Mouse (Mus musculus) G1E (cell line): ENCODE data around the gene Bex6. TPM values are rescaled to one million over a fixed set of nuclear protein-coding genes. Genes with fewer than 3 reads are reported as not detected.
A peak's percentile ranks its signal among the peaks of the same experiment; 100 is the strongest.

ENCODE experiments used
- ATAC-seq: 2 replicates; pipeline ENCODE4 v1.8.0; 2016; ENCODE audit warnings: mild to moderate bottlenecking; ENCODE audit not compliant: insufficient number of reproducible peaks, poor library complexity, low FRiP score, severe bottlenecking; ENCODE audit errors: extremely low read depth
- DNase-seq: peaks from one replicate; pipeline ENCODE4 v3.0.0; 2012; ENCODE audit warnings: low spot score
- H3K27me3 ChIP-seq: 2 replicates; pipeline ENCODE4 v1.6.1; 2012; ENCODE audit warnings: mild to moderate bottlenecking, low read length, inconsistent platforms; ENCODE audit not compliant: insufficient read depth
- H3K36me3 ChIP-seq: replicated peaks from 2 replicates; pipeline ENCODE3; 2012; ENCODE audit warnings: mild to moderate bottlenecking, inconsistent platforms
- H3K4me1 ChIP-seq: 2 replicates; pipeline ENCODE4 v1.6.1; 2012; ENCODE audit warnings: low read depth, low read length, inconsistent platforms, mixed read lengths; ENCODE audit not compliant: insufficient read depth
- H3K4me3 ChIP-seq: 2 replicates; pipeline ENCODE4 v1.5.1; 2012; ENCODE audit warnings: low read depth, mild to moderate bottlenecking, inconsistent platforms, low read length, moderate library complexity, mixed read lengths
- H3K9me3 ChIP-seq: replicated peaks from 2 replicates; pipeline ENCODE4 v1.6.1; 2012; ENCODE audit warnings: inconsistent platforms
- CTCF ChIP-seq: IDR thresholded peaks from 2 replicates; pipeline ENCODE4 v1.5.1; 2012; ENCODE audit warnings: low read depth, low read length, inconsistent platforms, mixed read lengths
- GATA1 ChIP-seq: IDR thresholded peaks from 2 replicates; pipeline ENCODE4 v1.6.1; 2012; ENCODE audit warnings: borderline replicate concordance, low read length, inconsistent platforms, mixed read lengths
- GATA2 ChIP-seq: IDR thresholded peaks from 2 replicates; pipeline ENCODE4 v1.6.1; 2012; ENCODE audit warnings: low read depth, low read length, inconsistent platforms, borderline replicate concordance
- POLR2AphosphoS5 ChIP-seq: IDR thresholded peaks from 2 replicates; pipeline ENCODE4 v1.6.1; 2012; ENCODE audit warnings: low read depth, low read length, inconsistent platforms; ENCODE audit not compliant: insufficient replicate concordance
- TAL1 ChIP-seq: conservative IDR thresholded peaks from 2 replicates; pipeline ENCODE4 v1.6.1; 2012; ENCODE audit warnings: low read depth, low read length, inconsistent platforms, mixed read lengths
- polyA plus RNA-seq: library from polyadenylated mRNA; stranded (reverse); fragments of >175 nt; gene quantifications from 2 replicates; pipeline ENCODE4 v1.2.3, GENCODE M21; 2012
- total RNA-seq, 2 experiments: library from RNA; stranded (forward) in 1 of 2; stranded (reverse) in 1 of 2; fragments of 200-1000 nt in 1 of 2; fragments of >200 nt in 1 of 2; fragmentation: Nextera tagmentation in 1 of 2; gene quantifications; 2 replicates each; pipeline ENCODE4 v1.2.3; 2014 to 2017

Bex6 gene
- total and polyA plus RNA-seq, 3 experiments = not detected

DNA sequence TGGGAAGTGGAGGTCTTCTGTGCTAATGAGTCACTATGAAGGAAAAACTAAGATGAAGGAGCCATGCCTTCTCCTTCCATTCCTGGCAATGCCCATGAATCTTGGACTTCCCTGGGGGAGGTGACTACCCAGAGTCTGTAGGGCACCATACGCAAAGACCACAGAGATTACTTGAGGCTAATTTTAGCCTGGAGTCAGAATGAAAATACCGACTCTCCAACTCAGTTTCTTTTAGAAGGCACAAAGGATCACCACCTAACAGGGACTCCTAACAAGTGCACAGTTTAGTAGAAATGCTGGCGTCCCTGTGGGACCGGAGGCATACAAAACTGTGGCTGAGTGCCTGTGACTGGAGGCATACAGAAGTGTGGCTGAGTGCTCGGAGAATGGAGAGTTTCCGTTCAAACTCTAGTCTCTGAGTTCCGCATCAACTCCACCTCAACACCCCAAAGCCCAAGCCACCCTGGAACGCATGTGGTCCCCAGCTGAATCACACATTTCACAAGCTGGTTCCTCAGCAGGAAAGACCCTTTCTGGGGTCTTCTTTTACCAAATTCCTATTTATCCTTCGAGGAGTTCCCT is 18.8 kb upstream of the Bex6 start:
- Histone ChIP-seq H3K4me1 (peaks cover 65% of the 10 kb centered on the region), H3K4me3 (no peak overlapping the region), H3K36me3 (peaks cover 66% of the 10 kb centered on the region), H3K27me3 (no peaks in the 10 kb centered on the region), H3K9me3 (no peaks in the 10 kb centered on the region)
- ATAC-seq (no peak), DNase-seq (no peak)
- TF ChIP-seq TAL1 (no peak), CTCF (no peak), GATA1 (no peak), GATA2 (no peak), POLR2AphosphoS5 (no peak)

DNA sequence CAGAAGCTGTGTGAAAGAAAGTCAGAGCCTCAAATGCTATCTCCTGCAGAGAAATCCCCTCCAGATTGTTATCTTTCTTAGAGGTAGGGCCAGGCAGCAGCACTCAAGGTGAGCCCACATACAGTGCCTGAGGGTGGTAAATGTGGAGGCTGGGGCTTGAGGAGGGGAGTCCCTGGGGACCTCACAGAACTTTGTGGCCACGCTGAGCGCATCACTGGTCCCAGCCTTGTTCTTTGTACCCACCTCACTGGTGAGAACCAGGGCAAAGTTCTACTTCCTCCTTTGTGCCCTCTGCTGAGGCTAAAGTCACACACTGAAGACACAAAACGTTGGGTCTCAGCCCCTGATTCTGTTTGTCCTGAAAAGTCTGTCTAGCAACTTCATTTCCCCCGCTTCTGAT is 16.2 kb upstream of the Bex6 start:
- ATAC-seq (no peak), DNase-seq (peak; percentile 48)
- Histone ChIP-seq H3K4me3 (peak overlapping the region; percentile 87), H3K36me3 (peaks cover 50% of the 10 kb centered on the region), H3K9me3 (no peaks in the 10 kb centered on the region; the same call in 1 of the 2 replicates), H3K27me3 (no peaks in the 10 kb centered on the region), H3K4me1 (peaks cover 72% of the 10 kb centered on the region)
- TF ChIP-seq TAL1 (no peak), GATA2 (no peak; the same call in 1 of the 2 replicates), GATA1 (no peak), CTCF (no peak), POLR2AphosphoS5 (no peak)

DNA sequence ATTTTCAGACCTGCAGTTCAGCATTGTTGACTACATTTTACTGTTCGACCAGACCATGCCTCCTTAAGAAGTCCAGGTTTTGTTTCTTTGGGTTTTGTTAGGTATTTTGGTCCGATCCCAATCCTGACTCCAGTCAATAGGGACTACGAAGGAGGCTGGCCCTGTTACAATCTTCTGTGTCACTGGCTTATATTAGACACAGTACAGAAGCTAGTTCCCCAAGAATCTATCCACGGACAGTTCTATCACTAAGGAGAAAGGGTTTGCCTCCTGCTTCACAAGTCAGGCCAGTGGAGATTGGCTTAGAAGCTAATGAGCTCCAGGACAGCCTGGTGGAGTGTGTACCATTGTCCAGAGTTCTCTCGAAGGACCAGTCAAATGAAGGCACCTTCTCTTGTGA is 15.7 kb upstream of the Bex6 start:
- TF ChIP-seq POLR2AphosphoS5 (no peak; the same call in 1 of the 2 replicates), GATA2 (no peak), TAL1 (no peak), CTCF (no peak), GATA1 (no peak)
- no peaks in the 10 kb centered on the region for H3K27me3 ChIP-seq
- DNase-seq = no peak
- ATAC-seq = no peak
- peak overlapping the region; percentile 87 for H3K4me3 ChIP-seq
- peaks cover 46% of the 10 kb centered on the region for H3K36me3 ChIP-seq
- no peaks in the 10 kb centered on the region; the same call in 1 of the 2 replicates for H3K9me3 ChIP-seq
- peaks cover 74% of the 10 kb centered on the region for H3K4me1 ChIP-seq

DNA sequence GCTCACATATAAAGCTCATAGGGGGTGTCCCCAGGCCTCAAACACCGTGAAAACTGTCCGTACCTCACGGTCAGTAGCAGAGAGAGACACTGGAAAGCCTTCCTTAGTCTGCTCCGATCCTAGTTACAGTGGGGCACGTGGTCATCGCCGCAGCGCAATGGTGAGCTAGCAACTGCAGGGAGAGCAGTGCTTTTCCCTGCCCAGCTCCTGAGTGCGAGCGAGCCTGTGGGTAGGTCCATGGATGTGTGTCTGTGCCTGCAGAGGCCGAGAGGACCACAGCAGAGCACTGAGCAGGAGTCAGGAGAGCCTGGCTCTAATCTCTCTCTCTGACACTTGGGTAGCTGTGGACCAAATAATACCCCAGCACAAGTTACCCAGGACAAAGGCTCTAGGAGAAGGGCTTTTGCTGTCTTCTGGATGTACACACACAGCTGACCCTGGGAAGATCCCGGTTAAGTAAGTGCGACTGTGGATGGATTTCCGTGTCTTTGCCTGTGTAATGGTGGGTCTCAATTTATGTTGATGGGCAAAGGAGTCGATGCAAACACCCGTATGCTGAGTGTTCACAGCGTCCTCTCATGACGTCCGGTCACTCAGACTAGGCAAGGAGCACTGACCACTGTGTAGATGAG is 15.1 kb upstream of the Bex6 start:
- H3K4me3 ChIP-seq = peak overlapping the region; percentile 87
- ATAC-seq (no peak), DNase-seq (no peak)
- peaks cover 40% of the 10 kb centered on the region for H3K36me3 ChIP-seq
- no peaks in the 10 kb centered on the region; the same call in 1 of the 2 replicates for H3K9me3 ChIP-seq
- H3K27me3 ChIP-seq = no peaks in the 10 kb centered on the region
- TF ChIP-seq GATA2 (no peak), POLR2AphosphoS5 (peak; percentile 67; the same call in 1 of the 2 replicates)
- H3K4me1 ChIP-seq = peaks cover 69% of the 10 kb centered on the region

DNA sequence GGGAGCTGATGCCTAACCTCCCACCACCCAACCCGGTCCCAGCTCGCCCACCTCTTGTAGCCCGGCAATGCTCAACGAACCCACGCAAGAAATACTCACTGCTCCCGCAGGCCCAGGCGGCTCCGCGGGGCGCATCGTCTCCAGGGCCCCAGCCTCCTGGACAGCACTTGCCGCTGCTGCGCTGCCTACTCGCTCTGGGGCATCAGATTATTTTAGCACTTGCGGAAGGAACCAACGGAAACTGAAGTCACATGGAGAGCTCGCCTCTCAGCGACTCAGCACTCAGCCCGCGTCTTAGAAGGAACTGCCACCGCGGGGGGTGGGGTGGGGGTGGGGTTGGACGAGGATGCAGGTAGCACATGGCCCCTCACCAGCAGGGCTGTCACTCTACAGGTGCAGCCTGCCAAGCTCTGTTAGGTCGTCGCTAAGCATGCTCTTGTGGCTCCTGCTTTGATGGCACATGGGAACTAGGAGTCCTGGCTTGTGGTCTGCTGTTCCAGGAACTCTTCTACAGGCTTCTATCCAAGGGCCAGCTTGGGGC is 14.3 kb upstream of the Bex6 start, which contains the start of gene Nrros:
TSS of gene Nrros (minus strand) at position 314 of the 541 bp plus-strand sequence.
- peaks cover 32% of the 10 kb centered on the region for H3K36me3 ChIP-seq
- H3K4me3 ChIP-seq = peak within 1 kb of the TSS; percentile 87
- H3K27me3 ChIP-seq = no peaks in the 10 kb centered on the region
- H3K9me3 ChIP-seq = no peaks in the 10 kb centered on the region; the same call in 1 of the 2 replicates
- TF ChIP-seq TAL1 (no peak), CTCF (no peak), GATA2 (no peak), POLR2AphosphoS5 (no peak), GATA1 (no peak)
- peak; percentile 72 for DNase-seq
- ATAC-seq = peak; percentile 79
- H3K4me1 ChIP-seq = peaks cover 64% of the 10 kb centered on the region

DNA sequence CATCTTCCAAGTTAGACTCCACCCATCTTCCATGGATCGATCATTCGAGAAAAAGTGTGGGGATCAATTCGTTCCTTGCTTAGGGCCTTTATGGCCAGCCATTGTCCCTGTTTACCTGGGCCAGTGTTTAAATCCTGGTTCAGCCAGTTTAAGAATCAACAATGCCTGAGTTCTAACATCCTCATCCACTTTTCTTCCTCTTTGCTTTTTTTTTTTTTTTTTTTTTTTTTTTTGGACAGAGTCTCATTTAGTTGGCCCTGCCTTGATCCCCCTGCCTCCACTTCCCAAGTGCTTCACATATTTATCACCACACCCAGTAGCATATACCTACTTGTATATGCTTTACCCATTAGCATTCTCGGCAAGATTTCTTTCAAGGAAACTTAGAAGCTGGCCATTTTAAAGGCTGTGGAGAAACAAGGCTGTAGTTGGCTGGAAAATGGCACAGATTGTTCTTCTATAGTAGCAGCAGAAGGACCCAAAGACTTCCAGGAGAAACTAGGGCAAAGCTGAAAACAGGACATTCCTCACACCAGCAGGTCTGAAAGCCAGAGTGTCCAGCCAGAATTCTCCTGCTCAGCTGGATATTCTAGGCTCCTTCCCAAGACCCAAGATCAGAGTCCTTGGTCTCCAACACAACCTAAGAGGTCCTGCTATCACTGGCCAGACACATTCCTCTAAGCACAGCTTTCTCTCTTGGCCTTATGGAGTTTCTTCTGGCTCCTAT is 11.6 kb upstream of the Bex6 start:
- no peaks in the 10 kb centered on the region; the same call in 1 of the 2 replicates for H3K9me3 ChIP-seq
- ATAC-seq = no peak

More for the DNA sequence above, 11.6 kb upstream of the Bex6 start:
- TF ChIP-seq CTCF = no peak
- no peak for TF ChIP-seq POLR2AphosphoS5
- TF ChIP-seq TAL1 = no peak
- TF ChIP-seq GATA1 = no peak
- no peak for TF ChIP-seq GATA2
- Histone ChIP-seq H3K27me3 (no peaks in the 10 kb centered on the region), H3K4me3 (no peak overlapping the region), H3K4me1 (peaks cover 52% of the 10 kb centered on the region), H3K36me3 (peaks cover 12% of the 10 kb centered on the region)
- DNase-seq = no peak
